Mouse (Mus musculus) heart, embryonic 15.5 days (tissue): ENCODE measurements around the gene Rad23b. TPM values are rescaled to one million over a fixed set of nuclear protein-coding genes. Genes with fewer than 3 reads are reported as not detected.
"Not testable (repeated sequence)": the region's sequence is repeated elsewhere in the genome, so short reads cannot be mapped to it uniquely, and the experiment has no call there.

Experiments
- ATAC-seq: fragments of 200-750 bp; cut with Nextera tagmentation; replicated peaks from 2 replicates; pipeline ENCODE4 v1.8.0; 2017; ENCODE audit warnings: low read depth, moderate TSS enrichment; ENCODE audit not compliant: insufficient number of reproducible peaks, insufficient read depth, low FRiP score
- H3K27ac ChIP-seq: fragments of 300-500 bp; sonication (generic); 2 replicates; pipeline ENCODE4 v1.5.1; 2015; ENCODE audit warnings: mild to moderate bottlenecking, inconsistent platforms
- H3K27me3 ChIP-seq: fragments of 300-500 bp; sonication (generic); 2 replicates; pipeline ENCODE4 v1.6.1; 2015; ENCODE audit warnings: inconsistent platforms
- H3K36me3 ChIP-seq: fragments of 300-500 bp; sonication (generic); 2 replicates; pipeline ENCODE4 v1.6.1; 2015; ENCODE audit warnings: mild to moderate bottlenecking, inconsistent platforms
- H3K4me1 ChIP-seq: fragments of 300-500 bp; sonication (generic); replicated peaks from 2 replicates; pipeline ENCODE4 v1.6.1; 2015; ENCODE audit warnings: inconsistent platforms
- H3K4me2 ChIP-seq: fragments of 300-500 bp; sonication (generic); 2 replicates; pipeline ENCODE4 v1.6.1; 2015; ENCODE audit warnings: inconsistent platforms, mild to moderate bottlenecking, moderate library complexity
- H3K4me3 ChIP-seq: fragments of 300-500 bp; sonication (generic); 2 replicates; pipeline ENCODE4 v1.5.1; 2015; ENCODE audit warnings: mild to moderate bottlenecking, inconsistent platforms
- H3K9ac ChIP-seq: fragments of 300-500 bp; sonication (generic); 2 replicates; pipeline ENCODE4 v1.6.1; 2015; ENCODE audit warnings: mild to moderate bottlenecking, inconsistent platforms
- H3K9me3 ChIP-seq: fragments of 300-500 bp; sonication (generic); replicated peaks from 2 replicates; pipeline ENCODE4 v1.6.1; 2016; ENCODE audit warnings: inconsistent platforms
- WGBS: fragments of 180-500 bp; shearing (Covaris S2); methylation state at CpG from one replicate; pipeline ENCODE4 v1.1.7; 2015; ENCODE audit warnings: mixed read lengths; 5-methylcytosine and 5-hydroxymethylcytosine counted together
- polyA plus RNA-seq: library from polyadenylated mRNA; unstranded; fragments of >200 nt; fragmentation: Nextera tagmentation; extraction: Ambion mirVana; gene quantifications from 2 replicates; pipeline ENCODE4 v1.2.1, GENCODE M21; 2015

The Rad23b gene
- polyA plus RNA-seq, result 54.1 and 64.6 TPM in 2 replicates

- peak; percentile 98 for ATAC-seq
- peaks cover 32% of the 10 kb centered on the region for H3K4me1 ChIP-seq
- WGBS, result under 1% methylated on average over 77 of the region's 77 CpGs
- no peaks in the 10 kb centered on the region for H3K36me3 ChIP-seq
- H3K4me3 ChIP-seq, result peak within 1 kb of the TSS; percentile 95
- H3K9me3 ChIP-seq, result no peaks in the 10 kb centered on the region
- peak within 1 kb of the TSS; percentile 86 for H3K4me2 ChIP-seq
- peak within 1 kb of the TSS; percentile 92 for H3K27ac ChIP-seq
- no peaks in the 10 kb centered on the region for H3K27me3 ChIP-seq
- H3K9ac ChIP-seq, result peak within 1 kb of the TSS; percentile 96
These were observed at the start of gene Rad23b for GRCm38 (mm10) chr4:55349452-55350218. Rad23b (plus strand) TSS chr4:55350043.

GRCm38 (mm10) chr4:55304121-55304520 is 45.7 kb upstream of the Rad23b start:
- H3K4me1 ChIP-seq, result no peaks in the 10 kb centered on the region
- no peak for ATAC-seq
- H3K36me3 ChIP-seq, result no peaks in the 10 kb centered on the region
- H3K9me3 ChIP-seq, result no peaks in the 10 kb centered on the region
- H3K4me3 ChIP-seq, result no peak overlapping the region
- H3K27ac ChIP-seq, result no peak overlapping the region
- no peak overlapping the region for H3K4me2 ChIP-seq
- WGBS, result 70% methylated on average over 5 of the region's 5 CpGs
- no peaks in the 10 kb centered on the region for H3K27me3 ChIP-seq
- no peak overlapping the region for H3K9ac ChIP-seq

- H3K9me3 ChIP-seq, result no peaks in the 10 kb centered on the region
- 83% methylated on average over 4 of the region's 4 CpGs for WGBS
These were observed 43.2 kb upstream of the Rad23b start for GRCm38 (mm10) chr4:55306636-55307035.

GRCm38 (mm10) chr4:55316726-55317125 is 33.1 kb upstream of the Rad23b start:
- Histone ChIP-seq H3K27me3 (no peaks in the 10 kb centered on the region), H3K4me1 (no peaks in the 10 kb centered on the region), H3K9me3 (no peaks in the 10 kb centered on the region), H3K27ac (no peak overlapping the region), H3K36me3 (no peaks in the 10 kb centered on the region), H3K9ac (no peak overlapping the region), H3K4me3 (no peak overlapping the region), H3K4me2 (no peak overlapping the region)
- 40% methylated on average over 4 of the region's 4 CpGs for WGBS
- ATAC-seq, result no peak

More at GRCm38 (mm10) chr4:55306636-55307035, 43.2 kb upstream of the Rad23b start:
- Histone ChIP-seq H3K36me3 (no peaks in the 10 kb centered on the region), H3K27ac (no peak overlapping the region), H3K4me3 (no peak overlapping the region), H3K9ac (no peak overlapping the region), H3K4me2 (no peak overlapping the region), H3K4me1 (no peaks in the 10 kb centered on the region), H3K27me3 (no peaks in the 10 kb centered on the region)
- no peak for ATAC-seq

DNA sequence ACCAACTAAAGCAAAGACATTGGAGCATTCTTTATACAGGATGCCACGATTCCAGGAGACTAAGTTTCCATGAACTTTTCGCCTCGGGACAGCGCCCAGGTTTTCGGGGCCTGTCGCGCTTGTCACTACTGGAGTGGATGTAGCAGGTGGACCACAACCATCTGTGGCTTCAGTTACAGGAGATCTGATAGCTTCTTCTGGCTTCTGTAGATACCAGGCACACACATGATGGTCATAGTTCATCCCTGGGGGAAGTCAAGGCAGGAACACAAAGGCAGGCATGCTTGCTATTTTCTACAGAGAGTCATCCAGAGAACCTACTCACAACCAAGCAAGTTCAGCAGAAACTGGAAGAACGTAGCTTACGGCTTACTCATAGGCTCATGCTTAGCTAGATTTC is 31.5 kb upstream of the Rad23b start:
- not testable (repeated sequence) for H3K4me1 ChIP-seq, H3K36me3 ChIP-seq, H3K9ac ChIP-seq, H3K9me3 ChIP-seq, H3K4me3 ChIP-seq, H3K27ac ChIP-seq, ATAC-seq, H3K27me3 ChIP-seq, H3K4me2 ChIP-seq
- 90% methylated on average over 9 of the region's 9 CpGs for WGBS

DNA sequence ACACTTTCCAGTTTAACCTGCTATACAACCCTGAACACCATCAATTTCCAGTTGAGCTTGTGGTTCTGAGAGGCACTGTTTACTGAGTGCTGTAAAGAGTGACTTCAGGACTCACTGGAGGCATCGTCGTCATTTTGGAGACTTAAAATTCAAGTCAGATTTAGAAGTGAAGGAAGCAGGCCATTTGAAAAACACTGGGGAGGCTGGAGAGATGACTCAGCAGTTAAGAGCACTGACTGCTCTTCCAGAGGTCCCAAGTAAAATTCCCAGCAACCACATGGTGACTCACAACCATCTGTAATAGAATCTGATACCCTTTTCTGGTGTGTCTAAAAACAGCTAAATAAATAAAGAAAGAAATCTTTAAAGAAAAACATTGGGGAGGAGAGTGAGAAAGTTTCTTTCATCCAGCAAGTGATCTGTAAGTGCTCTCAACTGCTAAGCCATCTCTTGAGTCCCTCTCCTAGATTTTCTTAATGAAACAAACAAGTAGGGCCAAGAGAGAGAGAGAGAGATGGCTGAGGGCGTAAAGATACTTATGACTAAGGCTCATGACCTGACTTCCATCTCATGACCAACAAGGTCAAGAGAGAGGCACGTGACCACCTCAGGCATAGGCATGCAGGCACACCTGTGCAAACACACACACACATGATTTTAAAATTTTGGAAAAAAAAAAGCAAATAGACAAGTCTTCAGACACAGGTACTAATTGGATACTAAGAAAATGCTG is 23.9 kb upstream of the Rad23b start:
- no peaks in the 10 kb centered on the region for H3K27me3 ChIP-seq
- WGBS, result 49% methylated on average over 4 of the region's 4 CpGs
- no peak overlapping the region for H3K9ac ChIP-seq
- no peak for ATAC-seq
- no peak overlapping the region for H3K27ac ChIP-seq
- H3K4me2 ChIP-seq, result no peak overlapping the region
- H3K36me3 ChIP-seq, result no peaks in the 10 kb centered on the region
- H3K4me3 ChIP-seq, result no peak overlapping the region
- H3K9me3 ChIP-seq, result no peaks in the 10 kb centered on the region
- H3K4me1 ChIP-seq, result peaks cover 3% of the 10 kb centered on the region; the same call in 1 of the 2 replicates

DNA sequence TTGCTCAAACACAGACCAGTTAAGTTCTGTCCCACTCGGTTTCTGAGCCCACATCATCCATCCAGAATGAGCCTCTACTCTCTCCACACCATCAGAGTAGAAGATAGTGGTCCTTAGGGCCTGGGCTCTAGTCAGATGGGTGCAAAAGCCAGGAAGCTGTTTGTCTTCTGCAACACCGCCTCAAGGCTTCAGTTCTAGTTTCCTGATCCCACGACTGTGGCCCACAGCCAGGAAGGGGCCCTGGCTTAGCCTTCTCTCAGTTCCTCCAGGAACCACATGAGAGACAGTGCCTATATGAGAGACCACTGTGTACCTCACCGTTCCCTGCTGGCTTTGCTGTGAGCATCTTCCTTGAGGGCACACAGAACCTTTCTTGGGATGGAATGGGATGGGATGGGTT is 22.3 kb upstream of the Rad23b start:
- no peaks in the 10 kb centered on the region for H3K27me3 ChIP-seq
- 59% methylated on average over 4 of the region's 4 CpGs for WGBS
- no peak overlapping the region for H3K4me2 ChIP-seq
- H3K4me1 ChIP-seq, result peaks cover 3% of the 10 kb centered on the region; the same call in 1 of the 2 replicates
- H3K4me3 ChIP-seq, result no peak overlapping the region
- no peaks in the 10 kb centered on the region for H3K9me3 ChIP-seq
- no peak overlapping the region for H3K9ac ChIP-seq
- H3K36me3 ChIP-seq, result no peaks in the 10 kb centered on the region
- ATAC-seq, result no peak
- H3K27ac ChIP-seq, result no peak overlapping the region

GRCm38 (mm10) chr4:55328471-55328870 is 21.4 kb upstream of the Rad23b start:
- Histone ChIP-seq H3K9ac (no peak overlapping the region), H3K27ac (no peak overlapping the region), H3K9me3 (no peaks in the 10 kb centered on the region), H3K27me3 (no peaks in the 10 kb centered on the region), H3K4me1 (peaks cover 3% of the 10 kb centered on the region; the same call in 1 of the 2 replicates), H3K36me3 (no peaks in the 10 kb centered on the region), H3K4me3 (no peak overlapping the region), H3K4me2 (no peak overlapping the region)
- 91% methylated on average over 11 of the region's 11 CpGs for WGBS
- no peak for ATAC-seq

GRCm38 (mm10) chr4:55328928-55329327 is 20.9 kb upstream of the Rad23b start:
- 90% methylated on average over 6 of the region's 7 CpGs for WGBS
- H3K4me1 ChIP-seq, ATAC-seq, H3K27ac ChIP-seq, H3K27me3 ChIP-seq, H3K4me2 ChIP-seq, H3K9me3 ChIP-seq, H3K4me3 ChIP-seq, H3K9ac ChIP-seq, H3K36me3 ChIP-seq: not testable (repeated sequence)

GRCm38 (mm10) chr4:55329621-55330346 is 20.1 kb upstream of the Rad23b start:
- H3K36me3 ChIP-seq, result no peaks in the 10 kb centered on the region
- H3K4me3 ChIP-seq, result no peak overlapping the region
- 66% methylated on average over 8 of the region's 8 CpGs for WGBS
- H3K4me2 ChIP-seq, result no peak overlapping the region
- no peak overlapping the region for H3K9ac ChIP-seq
- H3K27ac ChIP-seq, result no peak overlapping the region
- H3K4me1 ChIP-seq, result peaks cover 3% of the 10 kb centered on the region; the same call in 1 of the 2 replicates
- ATAC-seq, result no peak
- no peaks in the 10 kb centered on the region for H3K9me3 ChIP-seq
- H3K27me3 ChIP-seq, result no peaks in the 10 kb centered on the region

DNA sequence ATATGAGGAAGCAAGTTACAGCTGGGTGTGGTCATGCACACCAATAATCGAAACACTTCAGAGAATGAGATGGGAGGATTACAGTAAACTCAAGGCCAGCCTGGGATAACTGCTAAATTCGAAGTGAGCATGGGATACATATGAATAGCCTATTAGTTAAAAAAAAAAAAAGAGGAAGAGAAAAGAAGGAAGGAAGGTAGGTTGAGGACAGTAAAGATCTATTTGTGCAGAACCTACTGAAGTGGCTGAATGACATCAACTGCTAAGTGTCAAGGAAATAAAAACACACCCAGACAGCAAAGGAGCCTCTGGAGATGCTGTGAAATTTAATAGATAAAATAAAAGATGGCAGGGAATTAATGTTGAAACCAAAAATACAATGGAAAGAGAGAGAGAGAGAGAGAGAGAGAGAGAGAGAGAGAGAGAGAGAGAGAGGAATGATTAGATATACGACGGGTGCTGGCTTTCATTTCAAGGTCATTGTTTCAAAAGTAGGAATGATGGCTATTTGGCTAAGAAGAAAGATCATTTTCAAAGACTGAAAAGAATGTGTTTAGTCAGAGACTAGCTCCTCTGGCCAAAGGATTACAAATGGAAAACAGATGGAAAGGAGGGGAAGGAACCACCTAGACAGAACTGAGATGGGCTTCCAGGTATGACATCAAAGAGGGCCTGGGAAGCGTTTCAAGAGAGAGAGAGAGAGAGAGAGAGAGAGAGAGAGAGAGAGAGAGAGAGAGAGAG is 14.6 kb upstream of the Rad23b start:
- 62% methylated on average over 5 of the region's 5 CpGs for WGBS
- H3K4me1 ChIP-seq, result no peaks in the 10 kb centered on the region
- ATAC-seq, result no peak
- H3K9me3 ChIP-seq, result no peaks in the 10 kb centered on the region
- no peak overlapping the region for H3K4me3 ChIP-seq
- H3K9ac ChIP-seq, result no peak overlapping the region
- H3K27me3 ChIP-seq, result no peaks in the 10 kb centered on the region
- H3K27ac ChIP-seq, result no peak overlapping the region
- H3K36me3 ChIP-seq, result no peaks in the 10 kb centered on the region
- no peak overlapping the region for H3K4me2 ChIP-seq
